Mouse (Mus musculus) adrenal gland, postnatal 0 days (tissue): ENCODE measurements around the gene Sod3. TPM values are rescaled to one million over a fixed set of nuclear protein-coding genes. Genes with fewer than 3 reads are reported as not detected.

Source experiments
- polyA plus RNA-seq: library from polyadenylated mRNA; unstranded; fragments of >200 nt; fragmentation: Nextera tagmentation; extraction: Ambion mirVana; gene quantifications from 2 replicates; pipeline ENCODE4 v1.2.1, GENCODE M21; 2015

Gene Sod3
- polyA plus RNA-seq: 20.0 and 46.3 TPM in 2 replicates

DNA sequence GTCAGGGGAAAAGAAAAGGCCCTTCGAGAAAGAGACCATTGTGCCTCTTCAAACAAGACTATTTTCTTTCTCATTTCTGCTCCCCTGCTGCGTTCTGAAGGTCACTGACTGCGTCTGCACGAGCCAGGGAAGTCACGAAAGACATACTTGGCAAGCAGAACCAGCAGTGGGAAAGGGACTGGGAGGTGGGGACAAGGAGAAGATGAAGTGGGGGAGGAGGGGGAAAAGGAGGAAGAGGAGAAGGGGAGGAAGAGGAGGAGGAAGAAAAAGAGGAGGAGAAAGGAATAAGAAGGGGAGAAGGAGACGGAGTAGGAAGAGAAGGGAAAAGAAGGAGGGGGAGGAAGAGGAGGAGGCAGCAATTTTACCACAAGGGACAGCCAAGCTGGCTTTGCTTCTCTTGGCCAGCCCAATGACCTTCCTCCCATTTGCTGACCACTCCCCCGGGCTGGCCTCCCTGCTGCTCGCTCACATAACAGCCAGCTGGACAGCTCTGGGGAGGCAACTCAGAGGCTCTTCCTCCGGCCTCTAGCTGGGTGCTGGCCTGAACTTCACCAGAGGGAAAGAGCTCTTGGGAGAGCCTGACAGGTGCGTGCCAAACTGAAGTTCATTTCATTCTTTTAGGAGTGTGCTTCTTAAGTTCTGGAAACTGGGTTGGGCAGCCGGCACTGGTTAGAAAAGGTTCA, at the start of gene Sod3:
Gene Sod3 (plus strand): TSS at position 324 of the 683 bp plus-strand sequence.

Other genes with a start within 250 kb of the Sod3 start
- gene Dhx15, start 173.3 kb upstream of the Sod3 start, polyA plus RNA-seq: 51.8 and 63.9 TPM in 2 replicates
- gene Ccdc149, start 107.7 kb downstream of the Sod3 start, polyA plus RNA-seq: 2.7 and 3.8 TPM in 2 replicates
- gene Lgi2, start 202.7 kb downstream of the Sod3 start, polyA plus RNA-seq: 2.0 and 2.7 TPM in 2 replicates